Mouse (Mus musculus): ENCODE measurements around the gene Tomm5.
"Not testable (repeated sequence)": the region's sequence is repeated elsewhere in the genome, so short reads cannot be mapped to it uniquely, and the experiment has no call there.

Tomm5 gene

DNA sequence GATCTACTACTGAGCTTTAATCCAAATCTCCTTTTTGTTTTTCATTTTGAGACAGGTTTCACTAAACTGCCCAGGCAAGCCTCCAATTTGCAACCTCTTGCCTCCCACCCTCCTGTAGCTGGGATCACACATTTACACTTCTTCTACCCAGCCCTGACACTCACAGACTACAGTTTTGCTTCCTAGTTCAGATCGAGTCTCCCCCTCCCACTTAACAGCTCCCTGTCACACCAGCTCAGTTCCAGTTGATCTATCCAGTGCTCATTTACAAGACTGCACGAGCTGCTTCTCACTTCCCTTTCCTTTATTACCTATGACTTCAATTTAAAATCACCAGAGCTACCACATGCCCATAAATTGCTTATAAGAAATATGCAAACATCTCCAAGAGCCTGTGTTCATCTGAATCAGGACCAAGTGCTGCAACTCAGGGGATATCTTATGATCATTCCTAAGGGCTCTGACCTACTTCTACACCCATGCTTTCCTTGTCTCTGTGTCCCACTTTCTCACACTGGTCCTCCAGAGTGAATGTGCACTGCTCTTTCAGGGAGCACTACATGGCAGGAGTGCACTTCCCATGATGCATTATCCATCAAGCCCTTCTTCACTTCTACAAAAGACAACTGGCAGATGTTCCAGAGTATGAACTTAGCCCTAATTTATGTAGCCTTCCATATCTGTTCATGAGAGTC lies 41.7 kb downstream of the Tomm5 start:
- DNase-seq (ENCODE audit: low spot score in 2 of 2), result peak in 1 of 2 experiments; percentile 9

DNA sequence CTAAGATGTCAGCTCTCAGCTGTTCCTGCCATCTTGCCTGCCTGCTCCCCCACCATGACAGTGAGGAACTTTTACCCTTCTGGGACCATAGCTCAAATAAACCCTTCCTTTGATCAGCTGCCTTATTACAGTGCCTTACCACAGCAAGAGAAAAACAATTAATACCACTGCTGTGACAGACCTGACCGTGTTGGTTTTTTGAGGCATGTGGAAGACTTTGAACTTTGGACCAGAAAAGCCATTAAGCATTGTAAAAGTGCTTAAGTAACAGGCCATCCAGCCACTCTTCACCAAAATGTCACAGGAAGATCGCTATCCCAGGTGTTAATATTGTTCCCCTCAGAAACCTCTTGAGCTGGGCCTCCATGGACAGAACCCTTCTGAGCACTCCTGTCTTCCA lies 43.3 kb downstream of the Tomm5 start:
- DNase-seq (ENCODE audit: low spot score in 2 of 2), result no peak

DNA sequence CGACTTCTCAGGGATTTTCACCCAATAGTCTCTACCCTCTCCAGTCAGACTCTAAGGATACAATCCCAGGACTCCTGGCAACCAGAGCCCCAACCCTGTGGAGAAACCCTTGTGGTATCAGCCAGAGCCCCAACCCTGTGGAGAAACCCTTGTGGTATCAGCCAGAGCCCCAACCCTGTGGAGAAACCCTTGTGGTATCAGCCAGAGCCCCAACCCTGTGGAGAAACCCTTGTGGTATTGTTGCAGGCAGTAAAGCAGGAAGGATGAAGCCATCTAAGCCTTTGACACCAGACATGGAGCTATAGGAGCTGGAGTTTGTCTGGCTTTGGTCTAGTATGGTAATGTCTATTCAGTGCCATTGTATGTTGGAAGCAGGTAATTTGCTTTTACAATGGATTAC lies 44.1 kb downstream of the Tomm5 start:
- not testable (repeated sequence) for DNase-seq (ENCODE audit: low spot score in 2 of 2)

DNA sequence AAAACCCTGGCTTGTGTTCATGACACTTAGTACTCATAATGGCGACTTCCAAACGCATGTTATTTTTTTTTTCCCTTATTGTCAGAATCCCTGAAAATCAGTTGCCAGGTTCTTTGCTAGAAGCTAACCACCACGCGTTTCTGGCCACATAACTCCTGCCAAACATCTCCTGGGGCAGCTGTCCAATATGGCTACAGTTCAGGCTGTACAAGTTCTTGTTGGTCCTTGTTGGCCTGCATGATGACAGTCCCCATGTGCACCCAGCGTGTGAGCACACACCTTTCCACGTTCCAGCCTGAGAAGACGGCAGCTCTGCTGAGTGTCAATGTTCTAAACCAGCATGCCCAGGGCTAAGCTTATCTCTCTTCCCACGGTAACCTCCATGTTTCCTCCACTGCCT lies 52.5 kb downstream of the Tomm5 start:
- DNase-seq (ENCODE audit: low spot score in 2 of 2), result no peak

Measured in right cerebral cortex, adult 2 months (tissue).